Mouse (Mus musculus) thymus, adult 2 months (tissue): ENCODE results near the gene Tead3.

Experiments used
- CTCF ChIP-seq: fragments of 200-500 bp; IDR thresholded peaks from 2 replicates; pipeline ENCODE4 v1.5.1; 2012; ENCODE audit warnings: mild to moderate bottlenecking, control low read depth, low read length, moderate library complexity, borderline replicate concordance; ENCODE audit not compliant: control insufficient read depth, poor library complexity, insufficient read depth; ENCODE audit errors: extremely low read depth
- POLR2A ChIP-seq: fragments of 200-500 bp; IDR thresholded peaks from 2 replicates; pipeline ENCODE4 v1.6.1; 2012; ENCODE audit warnings: mild to moderate bottlenecking, low read length, control low read depth, moderate library complexity; ENCODE audit not compliant: control insufficient read depth, poor library complexity, insufficient read depth; ENCODE audit errors: extremely low read depth

DNA sequence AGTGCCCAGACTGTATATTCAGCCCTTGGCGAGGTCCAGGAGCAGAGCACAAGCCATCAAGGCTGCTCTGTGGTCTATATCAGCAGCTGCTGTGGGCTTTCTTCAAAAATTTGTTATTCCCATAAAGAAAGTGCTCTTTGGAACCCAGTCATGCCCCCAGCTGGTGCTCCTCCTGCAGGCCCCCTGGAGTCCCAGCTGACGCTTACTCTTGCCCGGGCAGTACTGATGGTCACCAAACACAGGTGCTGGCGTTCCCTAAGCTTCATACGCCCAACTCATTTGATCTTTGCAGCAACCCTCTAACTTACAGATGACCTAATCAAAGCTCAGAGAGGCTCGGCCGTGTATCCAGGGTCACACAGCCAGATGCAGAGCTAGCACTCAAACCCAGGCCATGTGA lies 13.1 kb downstream of the Tead3 start:
- TF ChIP-seq POLR2A (no peak), CTCF (no peak)
